Mouse (Mus musculus) liver, embryonic 16.5 days (tissue): ENCODE results near the gene Flrt1. TPM values are rescaled to one million over a fixed set of nuclear protein-coding genes. Genes with fewer than 3 reads are reported as not detected.

Experiments
- ATAC-seq: fragments of 200-750 bp; cut with Nextera tagmentation; 2 replicates; pipeline ENCODE4 v1.8.0; 2017; ENCODE audit warnings: low read depth, mild to moderate bottlenecking, moderate number of reproducible peaks, moderate library complexity
- H3K27ac ChIP-seq: fragments of 300-500 bp; sonication (generic); 2 replicates; pipeline ENCODE4 v1.5.1; 2014; ENCODE audit warnings: mild to moderate bottlenecking, low read length
- H3K27me3 ChIP-seq: fragments of 300-500 bp; sonication (generic); 2 replicates; pipeline ENCODE4 v1.6.1; 2014; ENCODE audit warnings: low read depth, low read length, mixed read lengths; ENCODE audit not compliant: control insufficient read depth, insufficient read depth
- H3K36me3 ChIP-seq: fragments of 300-500 bp; sonication (generic); 2 replicates; pipeline ENCODE4 v1.6.1; 2014; ENCODE audit warnings: mild to moderate bottlenecking; ENCODE audit not compliant: control insufficient read depth, insufficient read depth
- H3K4me1 ChIP-seq: fragments of 300-500 bp; sonication (generic); 2 replicates; pipeline ENCODE4 v1.6.1; 2014; ENCODE audit warnings: low read depth, low read length, mixed read lengths; ENCODE audit not compliant: control insufficient read depth
- H3K4me2 ChIP-seq: fragments of 300-500 bp; sonication (generic); 2 replicates; pipeline ENCODE4 v1.6.1; 2014; ENCODE audit warnings: low read depth, low read length, mixed read lengths
- H3K4me3 ChIP-seq: fragments of 300-500 bp; sonication (generic); 2 replicates; pipeline ENCODE4 v1.5.1; 2014; ENCODE audit warnings: low read depth, mild to moderate bottlenecking, low read length
- H3K9ac ChIP-seq: fragments of 300-500 bp; sonication (generic); 2 replicates; pipeline ENCODE4 v1.6.1; 2014; ENCODE audit warnings: low read depth, low read length
- H3K9me3 ChIP-seq: fragments of 300-500 bp; sonication (generic); replicated peaks from 2 replicates; pipeline ENCODE4 v1.6.1; 2016; ENCODE audit warnings: low read length; ENCODE audit not compliant: control insufficient read depth
- WGBS: fragments of 180-500 bp; shearing (Covaris S2); extraction: QIAGEN DNeasy Blood & Tissue Kit; methylation state at CpG from one replicate; pipeline ENCODE4 v1.1.7; 2014; ENCODE audit not compliant: insufficient replicate concordance; 5-methylcytosine and 5-hydroxymethylcytosine counted together
- polyA plus RNA-seq: library from polyadenylated mRNA; unstranded; fragments of >200 nt; fragmentation: Nextera tagmentation; extraction: Ambion mirVana; gene quantifications from 2 replicates; pipeline ENCODE4 v1.2.1, GENCODE M21; 2015

The Flrt1 gene
- polyA plus RNA-seq, 1 experiment from 2014 or later, result 0.19 TPM

DNA sequence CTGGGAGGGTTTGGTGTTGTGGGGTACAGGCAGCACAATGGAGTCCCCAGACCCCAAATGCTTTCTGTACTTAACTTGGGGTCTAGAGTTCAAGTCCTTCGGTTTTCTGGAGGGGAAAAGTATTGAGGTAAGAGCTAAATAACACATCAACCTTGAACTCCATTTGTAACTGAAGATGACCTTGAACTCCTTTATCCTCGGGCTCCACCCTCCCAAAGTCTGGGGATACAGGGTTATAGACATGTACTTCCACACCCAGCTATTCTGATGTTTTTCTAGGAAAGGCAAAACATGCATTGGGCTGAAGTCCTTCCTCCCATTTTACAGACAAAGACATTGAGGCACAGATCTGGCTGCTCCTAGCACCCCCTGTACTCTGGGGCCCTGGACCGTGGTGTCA is 38.9 kb upstream of the Flrt1 start:
- peaks cover 30% of the 10 kb centered on the region for H3K27me3 ChIP-seq
- no peaks in the 10 kb centered on the region for H3K36me3 ChIP-seq
- H3K4me1 ChIP-seq, result peaks cover 9% of the 10 kb centered on the region
- no peak for ATAC-seq
- H3K27ac ChIP-seq, result no peak overlapping the region
- no peak overlapping the region for H3K9ac ChIP-seq
- 59% methylated on average over 3 of the region's 3 CpGs for WGBS
- H3K9me3 ChIP-seq, result no peaks in the 10 kb centered on the region
- no peak overlapping the region for H3K4me3 ChIP-seq
- H3K4me2 ChIP-seq, result peak overlapping the region; percentile 67

DNA sequence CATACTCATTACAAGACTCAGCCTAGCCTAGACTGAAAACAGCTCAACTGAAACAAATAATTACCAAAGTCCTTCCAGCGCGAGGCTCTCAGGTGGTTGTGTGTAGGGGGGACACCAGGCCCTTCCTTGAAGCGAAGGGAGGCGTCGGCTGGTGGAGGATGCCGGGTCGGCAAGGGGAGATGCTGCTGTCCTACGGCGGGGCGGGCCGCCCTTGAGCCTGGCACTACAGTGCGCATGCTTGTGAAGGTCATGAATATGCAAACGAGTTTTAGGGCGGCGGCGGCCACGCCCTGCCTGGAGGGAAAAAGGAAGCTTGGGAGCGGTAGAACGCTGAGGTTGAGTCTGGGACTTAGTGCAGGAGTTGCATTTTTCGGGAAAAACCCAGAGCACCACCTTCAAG is 38.3 kb upstream of the Flrt1 start:
- peak overlapping the region; percentile 67 for H3K4me2 ChIP-seq
- WGBS, result 1% methylated on average over 20 of the region's 20 CpGs
- peak; percentile 56 for ATAC-seq
- peaks cover 30% of the 10 kb centered on the region for H3K27me3 ChIP-seq
- H3K9me3 ChIP-seq, result no peaks in the 10 kb centered on the region
- no peaks in the 10 kb centered on the region for H3K36me3 ChIP-seq
- H3K4me3 ChIP-seq, result peak overlapping the region; percentile 42
- H3K4me1 ChIP-seq, result peaks cover 9% of the 10 kb centered on the region
- H3K27ac ChIP-seq, result no peak overlapping the region
- H3K9ac ChIP-seq, result no peak overlapping the region

DNA sequence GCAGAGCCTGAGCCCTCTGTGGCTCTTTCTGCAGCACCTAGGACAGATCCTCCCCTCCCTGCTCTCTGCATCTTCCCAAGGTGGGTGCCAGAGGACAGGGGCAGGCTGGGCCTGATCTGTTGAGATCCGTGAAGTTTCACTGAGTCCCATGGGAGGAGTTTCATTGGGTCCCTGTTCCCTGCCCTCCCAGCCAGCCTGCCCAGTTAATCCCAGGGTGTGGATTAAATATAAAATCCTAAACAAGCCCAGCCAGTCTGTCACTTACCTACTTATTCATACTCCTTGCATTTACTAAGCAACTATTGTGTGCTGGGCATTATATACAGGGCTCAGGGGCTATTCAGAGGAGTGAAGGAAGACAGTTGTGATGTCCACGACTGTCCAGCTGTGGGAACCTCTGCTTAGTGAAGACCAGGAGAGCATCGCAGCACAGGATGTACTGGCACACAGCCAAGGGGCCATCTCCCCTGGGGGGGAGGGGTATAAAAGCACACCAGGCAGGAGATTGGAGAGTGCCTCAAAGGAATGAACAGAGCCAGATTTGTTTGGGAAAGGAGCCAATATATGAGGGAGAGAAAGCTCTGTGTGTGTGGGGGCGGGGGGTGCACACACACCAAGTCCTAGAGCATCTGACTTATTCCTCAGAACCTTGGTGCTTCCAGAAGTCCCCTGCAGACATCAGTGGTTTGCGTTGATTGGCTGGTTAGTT is 36.8 kb upstream of the Flrt1 start:
- ATAC-seq, result no peak
- 52% methylated on average over 5 of the region's 5 CpGs for WGBS
- no peak overlapping the region for H3K9ac ChIP-seq
- H3K4me1 ChIP-seq, result peaks cover 9% of the 10 kb centered on the region
- H3K9me3 ChIP-seq, result no peaks in the 10 kb centered on the region
- no peak overlapping the region for H3K27ac ChIP-seq
- peaks cover 31% of the 10 kb centered on the region for H3K27me3 ChIP-seq
- no peak overlapping the region for H3K4me2 ChIP-seq
- H3K36me3 ChIP-seq, result no peaks in the 10 kb centered on the region
- no peak overlapping the region for H3K4me3 ChIP-seq

DNA sequence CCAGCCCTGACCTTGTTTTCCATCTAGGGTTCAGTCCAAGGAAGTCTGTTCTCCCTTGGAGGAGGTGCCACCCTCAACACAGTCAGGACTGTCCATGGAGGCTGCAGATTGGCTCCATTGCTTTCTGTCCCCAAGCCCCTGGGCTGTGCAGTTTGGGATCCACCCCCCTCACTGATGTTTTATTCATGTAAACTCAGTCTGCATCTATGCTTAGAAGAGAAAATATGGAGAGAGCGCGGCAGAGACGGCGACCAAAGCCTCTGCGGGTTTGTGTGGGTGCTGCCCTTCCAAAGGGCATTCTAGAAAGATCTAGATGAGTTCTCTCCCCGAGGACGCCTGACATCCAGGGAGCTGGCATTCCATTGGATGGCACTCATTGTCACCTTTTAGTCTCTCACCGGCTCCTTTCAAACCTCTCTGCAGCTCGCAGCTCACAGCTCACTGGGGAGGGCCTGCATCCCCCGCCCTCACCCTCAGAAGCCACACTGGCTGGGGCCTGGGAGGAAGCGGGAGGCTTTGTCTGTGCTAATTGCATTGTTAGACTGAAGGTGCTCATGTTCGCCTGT is 35.4 kb upstream of the Flrt1 start:
- Histone ChIP-seq H3K4me2 (no peak overlapping the region), H3K36me3 (no peaks in the 10 kb centered on the region), H3K27ac (no peak overlapping the region), H3K4me3 (no peak overlapping the region), H3K9me3 (no peaks in the 10 kb centered on the region), H3K4me1 (peaks cover 19% of the 10 kb centered on the region), H3K27me3 (peaks cover 31% of the 10 kb centered on the region), H3K9ac (no peak overlapping the region)
- ATAC-seq, result no peak
- 63% methylated on average over 12 of the region's 12 CpGs for WGBS

DNA sequence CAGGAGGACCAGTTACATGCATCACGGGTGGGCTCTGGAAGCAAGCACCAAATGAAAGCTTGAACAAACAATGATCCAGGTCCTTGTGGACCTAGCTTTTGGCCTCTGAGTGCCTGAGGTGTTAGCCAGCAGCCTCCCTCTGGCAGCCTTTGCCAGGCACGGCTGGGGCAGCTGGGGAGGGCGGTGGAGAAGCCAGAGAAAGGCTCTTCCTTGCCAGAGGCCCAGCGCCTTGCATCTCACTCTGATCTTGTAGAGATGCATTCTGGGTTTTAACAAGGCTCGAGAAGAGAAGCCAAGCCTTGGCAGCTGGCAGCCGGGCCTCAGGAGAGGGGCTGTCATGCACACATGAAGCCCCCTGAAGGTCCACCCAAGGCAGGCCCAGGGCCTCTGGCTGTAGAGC is 34.8 kb upstream of the Flrt1 start:
- no peak overlapping the region for H3K27ac ChIP-seq

DNA sequence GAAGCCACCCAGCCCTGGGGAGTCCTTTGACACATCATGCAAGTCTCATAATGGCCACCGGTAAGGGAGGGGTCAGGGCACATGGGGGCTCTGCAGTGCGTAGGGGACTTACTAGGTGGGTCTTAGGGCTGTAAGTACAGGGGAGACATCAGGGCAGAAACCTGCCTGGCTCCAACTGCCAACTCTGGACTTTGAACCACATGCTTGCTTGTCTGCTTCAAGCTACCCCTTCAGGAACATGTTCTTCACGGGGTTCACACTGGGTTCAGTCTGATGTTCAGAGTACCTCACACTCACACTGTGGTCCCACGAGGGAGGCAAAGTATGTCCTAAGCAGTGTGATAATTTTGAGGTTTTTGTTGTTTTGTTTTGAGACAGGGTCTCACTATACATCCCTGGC is 33.8 kb upstream of the Flrt1 start:
- Histone ChIP-seq H3K4me2 (no peak overlapping the region), H3K9ac (no peak overlapping the region), H3K27me3 (peaks cover 23% of the 10 kb centered on the region), H3K27ac (no peak overlapping the region), H3K36me3 (no peaks in the 10 kb centered on the region), H3K4me1 (peaks cover 20% of the 10 kb centered on the region), H3K9me3 (no peaks in the 10 kb centered on the region), H3K4me3 (no peak overlapping the region)
- 54% methylated on average over 4 of the region's 4 CpGs for WGBS
- ATAC-seq, result no peak

More for the DNA sequence above, 34.8 kb upstream of the Flrt1 start:
- Histone ChIP-seq H3K4me1 (peaks cover 20% of the 10 kb centered on the region), H3K36me3 (no peaks in the 10 kb centered on the region), H3K9ac (no peak overlapping the region), H3K4me3 (no peak overlapping the region), H3K4me2 (no peak overlapping the region), H3K9me3 (no peaks in the 10 kb centered on the region), H3K27me3 (peaks cover 30% of the 10 kb centered on the region)
- no peak for ATAC-seq
- 58% methylated on average over 6 of the region's 6 CpGs for WGBS

DNA sequence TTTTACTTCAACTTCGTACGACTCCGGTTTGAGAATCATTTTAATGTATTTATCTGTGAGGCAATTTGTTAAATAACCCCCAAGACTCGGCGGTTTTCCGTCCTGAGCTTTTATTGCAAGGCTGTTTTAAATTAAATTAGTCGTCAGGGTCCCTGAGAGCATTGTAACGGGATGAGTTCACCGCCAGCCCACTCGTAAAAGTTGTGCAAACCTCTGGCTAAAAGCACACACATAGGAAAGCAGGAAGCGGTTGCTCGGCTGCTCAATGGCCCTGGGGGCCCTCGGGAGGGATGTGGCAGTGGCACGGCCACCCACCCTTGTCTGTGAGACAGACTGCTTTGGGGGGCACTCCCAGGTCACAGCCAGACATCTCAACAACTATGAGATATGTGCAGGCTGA is 32.8 kb upstream of the Flrt1 start:
- Histone ChIP-seq H3K27me3 (peaks cover 21% of the 10 kb centered on the region), H3K9me3 (no peaks in the 10 kb centered on the region), H3K27ac (no peak overlapping the region), H3K4me3 (no peak overlapping the region), H3K9ac (no peak overlapping the region), H3K4me1 (peaks cover 11% of the 10 kb centered on the region), H3K36me3 (no peaks in the 10 kb centered on the region), H3K4me2 (no peak overlapping the region)
- WGBS, result 52% methylated on average over 14 of the region's 14 CpGs
- ATAC-seq, result no peak

DNA sequence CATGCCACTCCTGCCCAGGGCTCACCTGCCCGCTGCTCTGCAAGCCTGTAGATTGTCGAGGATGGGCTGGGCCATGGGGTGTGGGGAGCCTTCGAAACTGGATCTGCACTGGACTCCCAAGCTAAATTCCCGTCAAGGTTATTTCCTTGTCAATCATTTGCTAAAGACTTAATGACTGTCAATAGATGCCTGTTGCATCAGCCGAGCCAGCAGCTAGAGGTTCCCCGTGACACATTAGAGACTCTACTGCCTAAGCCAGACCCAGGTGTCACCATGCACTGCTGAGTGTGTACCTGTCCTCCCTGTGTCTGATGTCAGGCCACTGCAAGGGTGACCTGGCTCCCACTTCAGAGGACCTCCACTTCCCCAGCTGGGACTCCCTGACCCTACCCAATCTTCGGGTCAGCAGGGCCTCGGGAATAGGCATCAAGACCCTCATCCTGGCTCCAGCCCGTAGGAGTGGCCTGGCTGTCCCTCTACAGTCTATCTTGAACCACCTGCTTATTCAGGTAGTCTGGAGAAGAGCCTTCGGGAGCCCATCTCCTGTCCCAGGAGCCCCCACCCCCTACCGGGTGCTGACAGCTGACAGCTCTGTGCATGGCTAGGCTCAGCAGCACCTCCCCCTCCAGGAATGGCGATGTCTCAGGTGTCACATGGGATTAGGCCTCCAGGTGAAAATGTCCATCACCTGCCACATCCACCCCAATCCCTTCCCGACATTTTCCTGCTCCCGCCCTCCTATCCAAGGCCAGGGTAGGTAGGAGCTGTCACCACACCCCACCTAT is 31.4 kb upstream of the Flrt1 start:
- Histone ChIP-seq H3K4me2 (peak overlapping the region; percentile 28), H3K9ac (no peak overlapping the region), H3K27ac (peak overlapping the region; percentile 53; the same call in 1 of the 2 replicates), H3K4me1 (peaks cover 11% of the 10 kb centered on the region), H3K27me3 (peaks cover 15% of the 10 kb centered on the region), H3K4me3 (no peak overlapping the region), H3K9me3 (no peaks in the 10 kb centered on the region), H3K36me3 (no peaks in the 10 kb centered on the region)
- peak; percentile 76 for ATAC-seq
- 39% methylated on average over 14 of the region's 14 CpGs for WGBS

DNA sequence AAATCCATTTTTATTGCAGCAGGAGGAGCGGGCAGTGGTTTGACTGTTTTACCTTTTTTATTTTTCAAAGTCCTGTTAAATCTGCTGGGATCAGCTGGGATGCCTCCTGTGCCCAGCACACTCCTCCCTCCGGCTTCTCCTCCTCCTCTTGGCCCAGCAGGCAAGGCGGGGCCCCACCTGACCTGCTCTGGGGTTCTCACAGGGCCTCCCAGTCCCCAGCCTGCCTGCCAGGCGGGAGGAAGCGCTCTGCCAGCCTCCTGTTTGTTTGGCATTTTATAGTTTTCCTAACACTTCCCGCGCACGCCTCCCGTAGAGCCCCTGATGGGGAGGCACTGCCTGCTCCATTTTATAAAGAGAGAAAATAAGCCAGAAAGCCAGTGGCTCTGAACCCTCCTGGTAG is 30.5 kb upstream of the Flrt1 start:
- peaks cover 15% of the 10 kb centered on the region for H3K27me3 ChIP-seq
- 0 out of 2 replicates have a peak overlapping the region, but pooled peaks have one; percentile 6 for H3K9ac ChIP-seq
- H3K4me1 ChIP-seq, result peaks cover 11% of the 10 kb centered on the region
- 0 out of 2 replicates have a peak, but pooled peaks have one; percentile 20 for ATAC-seq
- WGBS, result 32% methylated on average over 9 of the region's 9 CpGs
- peak overlapping the region; percentile 28 for H3K4me2 ChIP-seq
- H3K36me3 ChIP-seq, result no peaks in the 10 kb centered on the region
- no peaks in the 10 kb centered on the region for H3K9me3 ChIP-seq
- 0 out of 2 replicates have a peak overlapping the region, but pooled peaks have one; percentile 12 for H3K4me3 ChIP-seq
- peak overlapping the region; percentile 42; the same call in 1 of the 2 replicates for H3K27ac ChIP-seq
